Mouse (Mus musculus) olfactory bulb, adult 2 months (tissue): ENCODE measurements around the gene Samd1. TPM values are rescaled to one million over a fixed set of nuclear protein-coding genes. Genes with fewer than 3 reads are reported as not detected.

Source experiments
- H3K27ac ChIP-seq: fragments of 200-500 bp; 2 replicates; pipeline ENCODE4 v1.5.1; 2012; ENCODE audit warnings: low read depth, low read length; ENCODE audit not compliant: insufficient read depth
- H3K4me1 ChIP-seq: fragments of 200-500 bp; 2 replicates; pipeline ENCODE4 v1.6.1; 2012; ENCODE audit warnings: low read length; ENCODE audit not compliant: control insufficient read depth, insufficient read depth
- H3K4me3 ChIP-seq: fragments of 200-500 bp; 2 replicates; pipeline ENCODE4 v1.5.1; 2012; ENCODE audit warnings: mild to moderate bottlenecking, low read depth, low read length, moderate library complexity; ENCODE audit not compliant: insufficient read depth
- CTCF ChIP-seq: fragments of 200-500 bp; IDR thresholded peaks from 2 replicates; pipeline ENCODE4 v1.5.1; 2012; ENCODE audit warnings: low read depth, mild to moderate bottlenecking, low read length, moderate library complexity; ENCODE audit not compliant: insufficient read depth
- POLR2A ChIP-seq: fragments of 200-500 bp; IDR thresholded peaks from 2 replicates; pipeline ENCODE4 v1.6.1; 2012; ENCODE audit warnings: mild to moderate bottlenecking, low read depth, low read length, moderate library complexity; ENCODE audit not compliant: insufficient read depth
- WGBS: fragments of 180-500 bp; shearing (Covaris S2); methylation state at CpG from one replicate; pipeline ENCODE4 v1.1.7; 2018; 5-methylcytosine and 5-hydroxymethylcytosine counted together
- polyA plus RNA-seq: library from polyadenylated mRNA; stranded (reverse); fragments of >200 nt; gene quantifications from 2 replicates; pipeline ENCODE4 v1.2.4, GENCODE M21; 2012; ENCODE audit warnings: low replicate concordance; ENCODE audit not compliant: missing spikeins, insufficient read depth, insufficient read length

Gene Samd1
- polyA plus RNA-seq, 1 experiment, result not detected

DNA sequence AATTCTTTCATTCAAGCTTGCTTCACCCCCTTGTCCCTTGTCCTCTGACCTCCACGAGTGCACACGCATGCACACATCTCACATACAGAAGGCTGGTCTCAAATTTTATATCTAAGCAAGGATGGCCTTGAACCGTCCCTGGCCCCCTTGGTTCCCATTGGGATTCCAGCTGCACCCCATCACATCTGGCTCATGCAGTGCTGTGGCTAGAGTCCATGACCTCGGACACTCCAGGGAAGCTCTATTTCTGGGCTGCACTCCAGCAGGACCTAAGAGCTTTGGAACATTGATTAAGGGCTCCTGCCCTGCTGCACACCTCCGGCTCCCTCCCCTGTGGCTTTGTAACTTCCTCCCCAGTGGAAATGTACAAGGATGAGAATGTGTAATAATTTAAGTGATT is 40.5 kb downstream of the Samd1 start:
- no peak overlapping the region for H3K27ac ChIP-seq
- no peak overlapping the region for H3K4me3 ChIP-seq
- 72% methylated on average over 5 of the region's 5 CpGs for WGBS
- peaks cover 15% of the 10 kb centered on the region for H3K4me1 ChIP-seq
- TF ChIP-seq POLR2A (no peak), CTCF (no peak)

DNA sequence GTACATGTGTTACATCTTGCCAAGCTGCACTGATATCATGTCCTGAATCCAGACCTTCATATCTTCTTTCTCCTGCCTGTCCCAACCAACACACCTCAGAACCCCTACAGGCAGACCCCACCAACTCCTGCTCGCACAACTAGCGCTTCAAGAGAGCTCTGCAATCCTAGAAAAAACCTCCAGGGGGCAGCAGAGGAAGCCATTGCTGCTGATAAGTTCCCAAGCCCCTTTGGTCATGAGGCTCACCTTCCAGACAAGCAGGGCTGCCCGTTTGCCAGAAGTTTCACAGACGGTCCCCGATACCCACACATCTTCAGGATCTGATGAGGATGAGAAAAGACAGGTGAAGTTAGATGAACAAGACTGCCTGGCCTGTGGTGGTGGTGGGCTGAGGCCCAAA is 41.6 kb downstream of the Samd1 start:
- TF ChIP-seq CTCF, result peak; percentile 73
- no peak for TF ChIP-seq POLR2A
- Histone ChIP-seq H3K27ac (no peak overlapping the region), H3K4me1 (peaks cover 15% of the 10 kb centered on the region), H3K4me3 (no peak overlapping the region)
- WGBS, result 4% methylated on average over 5 of the region's 5 CpGs

DNA sequence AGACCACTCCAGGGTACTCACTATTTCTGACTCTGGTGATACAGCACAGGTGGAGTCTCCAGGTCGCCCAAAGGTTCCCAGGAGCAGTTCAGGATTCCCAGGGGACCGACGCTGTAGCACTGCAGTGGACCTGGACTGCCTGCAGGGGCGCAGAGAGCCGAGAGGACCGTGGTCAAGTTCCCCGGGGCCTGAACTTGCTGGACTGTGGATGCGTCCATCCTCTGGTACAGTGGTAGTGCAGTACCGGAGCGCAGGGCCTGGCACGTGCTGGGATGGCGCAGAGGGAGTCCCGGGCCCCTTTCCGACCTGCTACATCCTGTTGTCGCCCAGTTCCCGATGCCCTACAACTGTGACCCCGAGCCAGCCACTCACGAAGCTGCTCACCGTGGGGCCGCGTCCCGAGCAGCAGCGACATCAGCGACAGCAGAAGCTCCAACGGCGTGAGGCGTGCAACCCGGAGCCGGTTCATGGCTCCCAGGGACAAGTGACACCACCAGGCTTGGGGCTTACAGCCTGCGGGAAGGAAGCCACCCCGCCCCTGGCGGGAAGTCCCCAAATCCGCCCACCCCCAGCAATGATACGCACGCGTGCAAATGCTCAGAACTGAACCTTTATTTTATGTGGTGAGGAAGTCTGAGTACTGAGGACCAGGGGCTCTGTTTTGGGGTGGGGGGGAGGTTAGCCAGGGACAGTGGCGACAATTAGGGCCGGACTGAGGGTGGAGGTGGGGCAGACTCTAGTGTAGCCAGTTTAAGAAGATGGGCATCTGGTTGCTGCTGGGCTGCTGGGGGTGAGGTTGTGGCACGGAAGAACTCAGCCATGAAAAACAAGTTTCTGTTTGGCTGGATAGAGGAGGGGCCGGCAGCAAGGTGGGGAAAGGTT is 44.8 kb downstream of the Samd1 start, which contains the start of gene Il27ra:
Il27ra (minus strand) TSS at position 524 of the 882 bp plus-strand sequence.
- 5% methylated on average over 40 of the region's 40 CpGs for WGBS
- TF ChIP-seq CTCF (peak; percentile 41; the same call in 1 of the 2 replicates), POLR2A (no peak)
- H3K4me3 ChIP-seq, result peak within 1 kb of the TSS; percentile 41
- H3K4me1 ChIP-seq, result peaks cover 15% of the 10 kb centered on the region
- H3K27ac ChIP-seq, result no peak within 1 kb of the TSS

DNA sequence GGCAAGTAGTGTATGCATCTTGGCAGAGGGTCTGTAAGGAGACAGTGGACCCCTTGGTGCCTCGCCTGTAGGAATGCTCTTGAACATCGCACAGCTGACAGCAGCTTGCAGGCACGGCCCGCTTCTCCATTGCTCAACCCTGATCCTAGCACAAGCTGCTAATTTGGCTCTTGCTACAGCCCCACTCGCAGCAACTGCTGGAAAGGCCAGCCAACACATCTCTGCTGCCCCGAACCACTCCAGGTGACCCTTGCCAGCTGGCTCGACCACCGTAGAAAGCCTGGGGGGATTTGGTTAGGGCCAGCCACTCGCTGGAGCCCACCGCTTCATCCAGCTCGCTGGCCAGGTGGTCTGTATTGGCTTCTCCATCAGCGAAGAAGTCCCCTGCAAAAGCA is 45.5 kb downstream of the Samd1 start:
- H3K4me3 ChIP-seq, result peak overlapping the region; percentile 41; the same call in 1 of the 2 replicates
- no peak for TF ChIP-seq CTCF
- TF ChIP-seq POLR2A, result no peak
- H3K4me1 ChIP-seq, result peaks cover 15% of the 10 kb centered on the region
- no peak overlapping the region for H3K27ac ChIP-seq
- WGBS, result 44% methylated on average over 12 of the region's 12 CpGs

DNA sequence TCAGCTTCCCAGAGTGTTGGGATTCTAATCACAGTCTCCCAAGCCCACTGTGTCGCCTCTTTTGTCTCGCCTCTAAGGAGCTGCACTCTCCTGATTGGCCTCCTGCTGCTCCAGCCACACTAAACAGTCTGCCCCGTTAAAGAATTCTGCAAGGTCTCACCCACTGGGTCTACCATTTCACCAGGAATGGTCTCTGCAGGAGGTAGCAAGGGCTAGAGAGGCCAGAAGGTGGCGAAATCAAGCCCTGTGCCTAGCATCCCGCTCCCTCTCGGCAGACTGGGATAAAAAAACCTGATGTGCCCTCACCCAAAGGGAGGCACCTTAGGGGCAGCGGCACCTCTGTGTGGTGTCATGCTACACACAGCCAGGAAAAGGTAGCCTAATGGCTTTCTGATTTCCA is 46.6 kb downstream of the Samd1 start:
- H3K4me3 ChIP-seq, result no peak overlapping the region
- H3K27ac ChIP-seq, result no peak overlapping the region
- peaks cover 15% of the 10 kb centered on the region for H3K4me1 ChIP-seq
- no peak for TF ChIP-seq CTCF
- no peak for TF ChIP-seq POLR2A
- 38% methylated on average over 7 of the region's 7 CpGs for WGBS

DNA sequence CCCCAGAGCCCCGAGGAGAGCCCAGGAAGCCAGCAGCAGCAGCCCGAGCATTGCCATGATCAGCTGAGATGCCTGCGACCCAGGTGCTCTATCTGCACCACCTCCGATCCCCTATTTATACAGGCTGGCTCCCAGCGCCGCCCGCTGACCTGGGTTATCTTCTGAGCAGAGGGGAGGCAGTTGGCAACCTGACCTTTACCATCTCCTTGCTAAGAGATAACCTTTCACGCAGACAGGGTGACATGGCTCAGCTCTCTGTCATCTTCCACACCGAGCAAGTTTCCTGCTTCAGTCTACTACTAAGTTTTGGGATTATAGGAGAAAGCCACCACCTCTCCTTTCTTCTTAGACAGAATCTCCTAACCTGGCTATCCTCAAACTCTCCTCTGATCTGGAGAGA is 47.4 kb downstream of the Samd1 start, which contains the start of gene Rln3:
Rln3 (minus strand) TSS at position 101 of the 400 bp plus-strand sequence.
- Histone ChIP-seq H3K4me3 (no peak within 1 kb of the TSS), H3K27ac (no peak within 1 kb of the TSS), H3K4me1 (peaks cover 15% of the 10 kb centered on the region)
- TF ChIP-seq CTCF (no peak), POLR2A (no peak)
- whole genome bisulfite sequencing, result 40% methylated on average over 9 of the region's 9 CpGs

DNA sequence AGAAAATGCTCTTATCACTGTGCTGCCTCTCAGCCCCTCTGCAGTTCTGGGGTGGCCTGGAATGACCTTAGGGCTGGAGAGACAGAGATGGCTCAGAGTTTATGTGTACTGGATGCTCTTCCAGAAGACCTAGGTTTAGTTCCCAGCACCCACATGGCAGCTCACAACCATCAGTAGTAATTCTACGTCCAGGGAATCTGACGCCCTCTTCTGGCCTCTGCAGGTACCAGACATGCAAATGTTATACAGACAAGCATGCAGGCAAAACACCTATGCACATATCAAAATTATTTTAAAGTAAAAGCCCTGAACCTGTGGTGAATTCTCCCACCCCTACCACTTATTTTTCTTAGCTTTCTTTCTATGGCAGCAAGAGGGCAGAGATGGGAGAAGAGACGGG is 49.0 kb downstream of the Samd1 start:
- no peak overlapping the region for H3K4me3 ChIP-seq
- peaks cover 15% of the 10 kb centered on the region for H3K4me1 ChIP-seq
- TF ChIP-seq POLR2A, result no peak
- TF ChIP-seq CTCF, result no peak
- WGBS, result 78% methylated on average over 3 of the region's 3 CpGs
- H3K27ac ChIP-seq, result no peak overlapping the region

DNA sequence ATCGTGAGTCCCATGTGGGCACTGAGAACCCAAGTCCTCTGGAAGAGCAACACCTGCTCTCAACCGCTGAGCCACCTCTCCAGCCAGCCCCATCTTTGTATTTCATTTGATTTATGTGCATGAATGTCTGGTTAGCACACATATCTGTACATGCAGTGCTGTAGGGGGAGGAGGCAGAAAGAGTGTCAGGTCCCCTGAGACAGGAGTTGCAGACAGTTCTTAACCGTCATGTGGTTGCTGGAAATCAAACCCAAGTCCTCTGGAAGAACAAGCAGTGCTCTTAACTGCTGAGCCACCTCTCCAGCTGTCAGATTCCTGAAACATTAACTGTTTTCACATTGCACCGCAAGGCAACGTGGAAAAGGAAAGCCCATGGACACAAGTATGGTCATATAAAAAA is 50.7 kb downstream of the Samd1 start:
- peaks cover under 1% of the 10 kb centered on the region; the same call in 1 of the 2 replicates for H3K4me1 ChIP-seq
- H3K27ac ChIP-seq, result no peak overlapping the region
- no peak overlapping the region for H3K4me3 ChIP-seq
- 90% methylated on average over 5 of the region's 5 CpGs for WGBS
- TF ChIP-seq CTCF (no peak), POLR2A (no peak)

Other genes with a start within 250 kb of the Samd1 start
- gene Adgrl1, start 97.6 kb upstream of the Samd1 start, polyA plus RNA-seq, result 113 TPM in 1 of 2 replicates, not detected in the other
- not detected in 2 replicates for gene Gm10644, start 42.5 kb upstream of the Samd1 start, polyA plus RNA-seq
- gene Asf1b, start 42.2 kb upstream of the Samd1 start, polyA plus RNA-seq, result not detected in 2 replicates
- gene Prkaca, start 24.7 kb upstream of the Samd1 start, polyA plus RNA-seq, result 203 TPM in 1 of 2 replicates, not detected in the other
- not detected in 2 replicates for gene 1700067K01Rik, start 3.8 kb downstream of the Samd1 start, polyA plus RNA-seq
- gene 2210011C24Rik, start 14.5 kb downstream of the Samd1 start, polyA plus RNA-seq, result not detected in 2 replicates
- gene Palm3, start 23.8 kb downstream of the Samd1 start, polyA plus RNA-seq, result not detected in 2 replicates
- gene Il27ra, start 44.9 kb downstream of the Samd1 start, polyA plus RNA-seq, result not detected in 2 replicates
- not detected in 2 replicates for gene Rln3, start 47.3 kb downstream of the Samd1 start, polyA plus RNA-seq
- not detected in 2 replicates for gene Gm10643, start 67.5 kb downstream of the Samd1 start, polyA plus RNA-seq
- gene Rfx1, start 69.2 kb downstream of the Samd1 start, polyA plus RNA-seq, result not detected in 2 replicates
- not detected in 2 replicates for gene Dcaf15, start 107.1 kb downstream of the Samd1 start, polyA plus RNA-seq
- not detected in 2 replicates for gene Podnl1, start 128.3 kb downstream of the Samd1 start, polyA plus RNA-seq
- not detected in 2 replicates for gene Cc2d1a, start 150.3 kb downstream of the Samd1 start, polyA plus RNA-seq
- gene 4930432K21Rik, start 150.4 kb downstream of the Samd1 start, polyA plus RNA-seq, result not detected in 2 replicates
- not detected in 2 replicates for gene Nanos3, start 187.5 kb downstream of the Samd1 start, polyA plus RNA-seq
- gene Zswim4, start 239.4 kb downstream of the Samd1 start, polyA plus RNA-seq, result 65.7 TPM in 1 of 2 replicates, not detected in the other